Mouse (Mus musculus) heart, embryonic 16.5 days (tissue): ENCODE measurements around the gene Mex3d. TPM values are rescaled to one million over a fixed set of nuclear protein-coding genes. Genes with fewer than 3 reads are reported as not detected.

Experiments
- ATAC-seq: fragments of 200-750 bp; cut with Nextera tagmentation; replicated peaks from 2 replicates; pipeline ENCODE4 v1.8.0; 2017; ENCODE audit warnings: moderate number of reproducible peaks; ENCODE audit not compliant: insufficient read depth, low FRiP score; ENCODE audit errors: extremely low read depth
- H3K27ac ChIP-seq: fragments of 300-500 bp; sonication (generic); 2 replicates; pipeline ENCODE4 v1.5.1; 2014; ENCODE audit warnings: mild to moderate bottlenecking, low read length, control low read depth, moderate library complexity
- H3K27me3 ChIP-seq: fragments of 300-500 bp; sonication (generic); 2 replicates; pipeline ENCODE4 v1.6.1; 2014; ENCODE audit warnings: low read length, mixed read lengths; ENCODE audit not compliant: control insufficient read depth, insufficient read depth
- H3K36me3 ChIP-seq: fragments of 300-500 bp; sonication (generic); 2 replicates; pipeline ENCODE4 v1.6.1; 2014; ENCODE audit not compliant: control insufficient read depth, insufficient read depth
- H3K4me1 ChIP-seq: fragments of 300-500 bp; sonication (generic); 2 replicates; pipeline ENCODE4 v1.6.1; 2014; ENCODE audit warnings: low read length, mixed read lengths; ENCODE audit not compliant: control insufficient read depth, insufficient read depth
- H3K4me2 ChIP-seq: fragments of 300-500 bp; sonication (generic); 2 replicates; pipeline ENCODE4 v1.6.1; 2014; ENCODE audit warnings: low read depth, mild to moderate bottlenecking, control low read depth, low read length
- H3K4me3 ChIP-seq: fragments of 300-500 bp; sonication (generic); 2 replicates; pipeline ENCODE4 v1.5.1; 2014; ENCODE audit warnings: mild to moderate bottlenecking, control low read depth, low read length
- H3K9ac ChIP-seq: fragments of 300-500 bp; sonication (generic); 2 replicates; pipeline ENCODE4 v1.6.1; 2014; ENCODE audit warnings: low read length, control low read depth
- H3K9me3 ChIP-seq: fragments of 300-500 bp; sonication (generic); replicated peaks from 2 replicates; pipeline ENCODE4 v1.6.1; 2016; ENCODE audit warnings: low read length; ENCODE audit not compliant: control insufficient read depth
- WGBS: fragments of 180-500 bp; shearing (Covaris S2); extraction: QIAGEN DNeasy Blood & Tissue Kit; methylation state at CpG from one replicate; pipeline ENCODE4 v1.1.7; 2014; 5-methylcytosine and 5-hydroxymethylcytosine counted together
- polyA plus RNA-seq: library from polyadenylated mRNA; unstranded; fragments of >200 nt; fragmentation: Nextera tagmentation; extraction: Ambion mirVana; gene quantifications from 2 replicates; pipeline ENCODE4 v1.2.1, GENCODE M21; 2015

The Mex3d gene
- polyA plus RNA-seq, 1 experiment from 2014 or later, result 2.8 TPM

- Histone ChIP-seq H3K9me3 (no peaks in the 10 kb centered on the region), H3K4me2 (no peak overlapping the region), H3K27me3 (no peaks in the 10 kb centered on the region), H3K4me3 (no peak overlapping the region), H3K36me3 (peaks cover 62% of the 10 kb centered on the region), H3K27ac (no peak overlapping the region), H3K9ac (no peak overlapping the region), H3K4me1 (peaks cover 14% of the 10 kb centered on the region)
- WGBS, result 61% methylated on average over 3 of the region's 3 CpGs
- ATAC-seq, result no peak
Measured at GRCm38 (mm10) chr10:80418311-80418710, 30.9 kb upstream of the Mex3d start.

- no peak overlapping the region for H3K4me3 ChIP-seq
- peaks cover 65% of the 10 kb centered on the region for H3K36me3 ChIP-seq
- no peak overlapping the region for H3K27ac ChIP-seq
- peaks cover 17% of the 10 kb centered on the region for H3K4me1 ChIP-seq
- no peak overlapping the region for H3K9ac ChIP-seq
- 96% methylated on average over 1 of the region's 1 CpGs for WGBS
- H3K27me3 ChIP-seq, result no peaks in the 10 kb centered on the region
- H3K9me3 ChIP-seq, result no peaks in the 10 kb centered on the region
- ATAC-seq, result no peak
- no peak overlapping the region for H3K4me2 ChIP-seq
Measured at GRCm38 (mm10) chr10:80417841-80418240, 30.4 kb upstream of the Mex3d start.

GRCm38 (mm10) chr10:80417371-80417770 is 29.9 kb upstream of the Mex3d start:
- no peak for ATAC-seq
- 93% methylated on average over 10 of the region's 10 CpGs for WGBS
- H3K4me1 ChIP-seq, result peaks cover 18% of the 10 kb centered on the region
- peaks cover 69% of the 10 kb centered on the region for H3K36me3 ChIP-seq
- no peaks in the 10 kb centered on the region for H3K27me3 ChIP-seq
- H3K9ac ChIP-seq, result no peak overlapping the region
- H3K9me3 ChIP-seq, result no peaks in the 10 kb centered on the region
- H3K27ac ChIP-seq, result no peak overlapping the region
- no peak overlapping the region for H3K4me2 ChIP-seq
- no peak overlapping the region for H3K4me3 ChIP-seq

GRCm38 (mm10) chr10:80415566-80415965 is 28.1 kb upstream of the Mex3d start:
- H3K36me3 ChIP-seq, result peaks cover 70% of the 10 kb centered on the region
- no peak for ATAC-seq
- no peak overlapping the region for H3K4me2 ChIP-seq
- no peak overlapping the region for H3K9ac ChIP-seq
- H3K9me3 ChIP-seq, result no peaks in the 10 kb centered on the region
- H3K27me3 ChIP-seq, result no peaks in the 10 kb centered on the region
- 90% methylated on average over 7 of the region's 7 CpGs for WGBS
- H3K4me3 ChIP-seq, result no peak overlapping the region
- no peak overlapping the region for H3K27ac ChIP-seq
- H3K4me1 ChIP-seq, result peaks cover 18% of the 10 kb centered on the region

GRCm38 (mm10) chr10:80412656-80413541 is 25.4 kb upstream of the Mex3d start:
- Histone ChIP-seq H3K27ac (peak overlapping the region; percentile 70), H3K4me2 (no peak overlapping the region), H3K36me3 (peaks cover 59% of the 10 kb centered on the region), H3K9me3 (no peaks in the 10 kb centered on the region), H3K4me1 (0 out of 2 replicates have a peak, but pooled peaks cover 4% of the 10 kb centered on the region), H3K27me3 (no peaks in the 10 kb centered on the region), H3K4me3 (no peak overlapping the region), H3K9ac (no peak overlapping the region)
- peak; percentile 43 for ATAC-seq
- 83% methylated on average over 44 of the region's 44 CpGs for WGBS

- Histone ChIP-seq H3K27ac (no peak overlapping the region), H3K9ac (no peak overlapping the region), H3K27me3 (no peaks in the 10 kb centered on the region), H3K9me3 (no peaks in the 10 kb centered on the region), H3K4me3 (no peak overlapping the region), H3K36me3 (peaks cover 37% of the 10 kb centered on the region), H3K4me2 (no peak overlapping the region), H3K4me1 (peaks cover 29% of the 10 kb centered on the region)
- 40% methylated on average over 4 of the region's 4 CpGs for WGBS
- ATAC-seq, result no peak
Measured at GRCm38 (mm10) chr10:80407924-80408323, 20.5 kb upstream of the Mex3d start.

GRCm38 (mm10) chr10:80406684-80407501 is 19.4 kb upstream of the Mex3d start, which contains the start of gene Uqcr11:
TSS of gene Uqcr11 (minus strand) at chr10:80406830.
- H3K36me3 ChIP-seq, result peaks cover 37% of the 10 kb centered on the region
- H3K4me1 ChIP-seq, result peaks cover 27% of the 10 kb centered on the region
- peak within 1 kb of the TSS; percentile 74 for H3K4me2 ChIP-seq
- no peaks in the 10 kb centered on the region for H3K9me3 ChIP-seq
- peak within 1 kb of the TSS; percentile 75 for H3K27ac ChIP-seq
- H3K27me3 ChIP-seq, result no peaks in the 10 kb centered on the region
- ATAC-seq, result peak; percentile 82
- peak within 1 kb of the TSS; percentile 70 for H3K4me3 ChIP-seq
- under 1% methylated on average over 27 of the region's 27 CpGs for WGBS
- peak within 1 kb of the TSS; percentile 84 for H3K9ac ChIP-seq

- Histone ChIP-seq H3K9me3 (no peaks in the 10 kb centered on the region), H3K27ac (0 out of 2 replicates have a peak overlapping the region, but pooled peaks have one; percentile 75), H3K9ac (peak overlapping the region; percentile 84), H3K27me3 (no peaks in the 10 kb centered on the region), H3K4me3 (peak overlapping the region; percentile 70), H3K4me2 (peak overlapping the region; percentile 74), H3K36me3 (peaks cover 34% of the 10 kb centered on the region), H3K4me1 (peaks cover 31% of the 10 kb centered on the region)
- no peak for ATAC-seq
- WGBS, result 44% methylated on average over 10 of the region's 10 CpGs
Measured at GRCm38 (mm10) chr10:80405481-80406173, 18.2 kb upstream of the Mex3d start.
